Mouse (Mus musculus) brown adipose tissue, adult 24 weeks (tissue): ENCODE measurements around the gene Pcsk5. TPM values are rescaled to one million over a fixed set of nuclear protein-coding genes. Genes with fewer than 3 reads are reported as not detected.

Source experiments
- H3K27ac ChIP-seq: fragments of 200-500 bp; replicated peaks from 2 replicates; pipeline ENCODE4 v1.5.1; 2012; ENCODE audit warnings: low read depth, mild to moderate bottlenecking, low read length
- H3K4me1 ChIP-seq: fragments of 200-500 bp; 2 replicates; pipeline ENCODE4 v1.6.1; 2012; ENCODE audit warnings: low read length, mixed read lengths; ENCODE audit not compliant: control insufficient read depth, insufficient read depth, insufficient read length
- H3K4me3 ChIP-seq: fragments of 200-500 bp; 2 replicates; pipeline ENCODE4 v1.5.1; 2012; ENCODE audit warnings: low read depth, mild to moderate bottlenecking, low read length, moderate library complexity; ENCODE audit not compliant: insufficient read depth
- polyA plus RNA-seq: library from polyadenylated mRNA; stranded (reverse); fragments of >200 nt; gene quantifications from 2 replicates; pipeline ENCODE4 v1.2.4, GENCODE M21; 2012; ENCODE audit not compliant: missing spikeins, insufficient read depth, insufficient read length

Gene Pcsk5
- polyA plus RNA-seq, result 1.7 and 2.0 TPM in 2 replicates

DNA sequence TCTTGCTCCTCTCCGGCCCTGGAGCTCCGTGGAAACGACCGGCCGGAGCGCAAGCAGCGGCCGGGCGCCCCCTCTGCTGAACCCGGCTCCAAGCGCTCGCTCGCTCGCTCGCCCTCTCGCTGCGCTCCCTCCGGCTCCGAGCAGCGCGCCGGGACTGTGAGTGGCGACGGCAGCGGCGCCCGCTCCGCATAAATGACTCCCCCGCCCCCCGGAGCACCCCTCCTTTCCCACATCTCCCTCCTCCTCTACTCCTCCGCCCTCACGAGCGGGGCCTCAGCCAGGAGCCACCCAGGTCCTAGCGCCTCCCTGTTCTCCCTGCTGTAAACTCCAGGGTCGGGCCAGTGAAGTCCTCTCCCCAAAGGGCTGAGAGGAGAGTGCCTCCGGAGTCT, at the start of gene Pcsk5:
Pcsk5 (minus strand) TSS at position 162 of the 389 bp plus-strand sequence.
- H3K4me3 ChIP-seq, result peak within 1 kb of the TSS; percentile 61
- H3K27ac ChIP-seq, result no peak within 1 kb of the TSS
- no peaks in the 10 kb centered on the region for H3K4me1 ChIP-seq

DNA sequence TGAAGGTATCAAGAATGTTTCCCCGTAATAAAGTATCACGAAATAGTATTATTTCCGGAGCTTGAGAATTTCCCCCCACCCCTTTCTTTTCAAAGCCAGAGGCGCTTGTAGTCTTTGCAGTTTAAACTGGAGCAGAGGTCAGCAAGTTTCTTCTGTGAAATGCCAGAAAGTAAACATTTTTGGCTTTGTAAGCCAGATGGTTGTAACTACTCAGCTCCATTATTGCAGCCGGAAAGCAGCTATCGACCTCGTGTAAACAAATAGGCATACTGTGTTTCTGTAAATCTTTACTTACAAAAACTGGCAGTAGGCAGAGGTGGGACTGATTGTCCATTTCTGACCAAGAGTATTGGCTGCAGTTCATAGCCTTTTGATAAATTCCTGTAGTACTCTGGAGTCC, 38.4 kb upstream of the Pcsk5 start:
- no peak overlapping the region for H3K4me3 ChIP-seq
- no peaks in the 10 kb centered on the region for H3K4me1 ChIP-seq
- H3K27ac ChIP-seq, result no peak overlapping the region

DNA sequence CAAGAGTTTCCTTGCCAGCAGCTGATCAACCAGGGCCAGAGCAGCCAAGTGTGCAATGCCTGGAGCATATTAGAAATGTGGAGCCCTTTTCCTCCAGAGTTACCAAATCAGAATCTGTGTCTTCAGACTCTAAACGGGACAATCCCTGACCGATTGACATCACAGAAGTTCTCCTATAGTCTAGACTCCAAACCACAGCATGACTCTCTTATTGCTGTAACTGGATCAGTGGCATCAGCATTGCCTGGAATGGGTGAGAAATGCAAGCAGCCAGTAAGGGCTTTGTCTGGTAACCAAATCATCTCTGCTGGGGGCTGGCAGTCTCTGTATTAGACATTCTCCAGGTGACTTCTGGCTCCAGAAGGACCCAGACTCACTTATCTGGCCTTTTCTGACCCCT, 37.0 kb upstream of the Pcsk5 start:
- H3K4me3 ChIP-seq, result no peak overlapping the region
- H3K4me1 ChIP-seq, result no peaks in the 10 kb centered on the region

DNA sequence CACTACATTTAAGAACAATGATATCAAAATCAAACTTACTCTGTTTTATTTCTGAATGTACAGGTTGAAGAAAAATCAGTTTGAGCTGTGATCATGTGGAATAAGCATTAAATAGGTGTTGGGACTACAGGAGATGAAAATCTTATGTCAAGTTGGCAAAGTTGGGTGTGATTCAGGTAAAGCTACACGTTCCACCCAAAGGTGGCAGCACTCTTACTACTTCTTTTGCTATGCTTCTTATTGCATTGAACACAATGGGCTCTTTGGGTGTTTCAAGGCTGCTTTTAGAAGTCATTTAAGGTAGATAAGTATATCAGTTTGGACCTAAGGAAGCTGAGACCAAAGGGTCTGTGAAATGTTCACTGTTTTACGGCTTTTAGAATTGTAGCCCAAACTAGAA, 36.3 kb upstream of the Pcsk5 start:
- H3K4me1 ChIP-seq, result no peaks in the 10 kb centered on the region
- no peak overlapping the region for H3K4me3 ChIP-seq
- H3K27ac ChIP-seq, result no peak overlapping the region

More for the DNA sequence above, 37.0 kb upstream of the Pcsk5 start:
- H3K27ac ChIP-seq, result no peak overlapping the region

DNA sequence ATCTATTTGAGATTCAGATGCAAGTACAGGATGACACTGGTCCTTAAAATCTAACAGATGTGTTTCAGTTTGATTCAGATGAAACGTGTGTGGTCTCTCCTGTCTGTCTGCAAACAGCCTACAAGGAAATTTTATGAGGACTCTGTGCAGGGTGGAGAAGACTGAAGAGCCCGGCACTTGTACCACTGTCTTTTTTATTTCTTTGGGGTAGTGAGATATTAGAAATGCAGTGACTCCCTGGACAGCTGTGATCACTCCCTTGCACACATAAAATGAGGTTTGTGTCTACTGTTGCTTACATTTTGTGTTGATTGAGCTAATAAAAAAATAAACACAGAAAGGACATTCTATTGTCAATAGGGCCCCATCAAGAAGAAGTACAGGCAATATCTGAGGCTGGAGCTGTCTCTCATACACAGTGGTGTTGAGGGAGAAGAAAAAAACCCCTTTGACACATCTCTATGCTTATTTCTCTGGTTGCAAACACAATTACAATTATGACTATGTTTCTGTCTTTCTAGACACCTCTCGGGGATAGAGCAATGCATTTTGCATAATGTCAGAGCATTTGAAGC, 29.0 kb upstream of the Pcsk5 start:
- Histone ChIP-seq H3K4me3 (no peak overlapping the region), H3K27ac (no peak overlapping the region), H3K4me1 (no peaks in the 10 kb centered on the region)

DNA sequence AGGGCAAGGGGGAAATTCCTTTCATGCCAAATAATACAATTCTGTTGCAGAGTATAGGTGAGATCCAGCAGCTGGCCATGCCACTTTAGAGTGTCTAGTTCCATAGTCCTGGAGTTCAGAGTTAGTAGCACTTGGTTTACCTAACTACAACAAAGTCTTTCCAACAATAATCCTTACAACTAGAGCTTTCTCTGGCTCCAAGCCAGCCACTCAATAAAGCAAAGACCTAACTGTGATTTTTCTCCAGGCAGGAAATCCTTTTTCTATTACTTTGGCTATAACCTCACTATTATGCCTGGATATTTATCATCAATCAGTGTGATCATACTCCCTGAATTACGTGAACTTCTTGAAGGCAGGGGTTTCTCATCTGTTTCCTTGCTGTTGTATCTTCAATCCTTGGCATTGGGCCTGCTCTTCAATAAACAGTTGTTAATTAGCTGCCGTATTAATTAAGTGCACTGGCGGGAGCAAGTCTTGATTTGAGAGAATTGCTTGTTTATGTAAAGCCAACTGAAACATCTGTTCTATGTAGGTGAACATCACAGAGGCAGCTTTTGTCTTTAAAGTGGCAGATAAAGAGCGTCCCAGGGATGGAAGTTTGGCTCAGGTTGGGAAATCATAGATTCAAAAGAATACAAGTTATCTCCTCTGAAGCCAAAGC, 23.1 kb upstream of the Pcsk5 start:
- no peaks in the 10 kb centered on the region for H3K4me1 ChIP-seq
- no peak overlapping the region for H3K27ac ChIP-seq
- H3K4me3 ChIP-seq, result no peak overlapping the region

DNA sequence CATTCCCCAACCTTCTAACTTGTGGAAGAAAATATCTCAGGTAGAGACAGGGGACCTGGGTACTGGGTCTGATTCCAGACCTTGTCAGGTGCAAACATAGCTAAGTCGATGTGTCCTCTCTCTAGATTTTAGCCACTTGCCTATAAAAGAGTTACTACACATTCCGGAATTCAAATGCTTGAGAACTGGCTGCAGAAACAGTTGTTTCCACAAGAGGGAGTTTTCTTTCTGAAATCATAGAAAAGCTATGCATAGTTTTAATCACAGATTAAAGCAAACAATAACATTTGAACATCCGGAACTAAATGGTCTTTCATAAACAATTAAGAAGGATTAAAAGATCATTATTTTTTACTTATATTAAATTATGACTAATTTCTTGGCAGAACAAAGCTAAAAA, 19.3 kb upstream of the Pcsk5 start:
- H3K4me3 ChIP-seq, result no peak overlapping the region

DNA sequence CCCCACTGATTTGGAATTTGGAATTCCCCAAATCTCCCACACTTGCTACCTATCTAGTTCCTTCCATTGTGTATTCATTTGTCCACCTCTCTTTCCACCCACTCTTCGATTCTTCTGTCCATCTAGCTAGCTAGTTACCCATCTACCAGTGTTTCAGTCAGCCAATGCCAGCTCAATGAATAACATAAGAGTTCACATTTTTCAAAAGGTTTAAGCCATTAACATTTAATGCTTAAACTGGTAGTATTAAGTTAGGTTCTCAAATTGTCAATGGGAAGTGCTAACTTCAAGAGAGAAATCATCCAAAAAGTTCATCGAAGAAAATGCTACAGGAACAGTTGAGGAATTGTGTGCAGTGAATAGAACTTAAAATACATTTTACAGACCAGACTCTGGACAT, 11.0 kb upstream of the Pcsk5 start:
- Histone ChIP-seq H3K4me3 (no peak overlapping the region), H3K4me1 (no peaks in the 10 kb centered on the region), H3K27ac (no peak overlapping the region)

More for the DNA sequence above, 19.3 kb upstream of the Pcsk5 start:
- no peak overlapping the region for H3K27ac ChIP-seq
- H3K4me1 ChIP-seq, result no peaks in the 10 kb centered on the region

DNA sequence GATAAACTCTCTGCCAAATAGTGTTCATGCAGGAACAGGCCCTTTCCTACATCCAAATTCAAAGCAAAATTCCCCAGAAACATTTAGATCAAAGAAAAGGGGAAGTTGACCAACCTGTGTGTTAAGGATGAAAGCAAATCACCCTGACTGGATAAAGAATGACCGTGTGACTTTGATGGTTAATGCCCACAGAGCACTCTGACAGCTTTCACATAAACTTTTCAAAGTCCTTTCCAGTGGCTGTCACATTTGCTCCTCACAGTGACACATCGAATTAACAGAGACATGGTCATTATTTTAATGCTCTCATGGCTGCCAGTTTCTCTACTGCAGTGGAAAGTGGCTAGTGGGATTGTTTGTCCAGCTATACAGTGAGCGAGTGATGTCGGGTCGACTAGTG, 8.5 kb upstream of the Pcsk5 start:
- Histone ChIP-seq H3K4me1 (no peaks in the 10 kb centered on the region), H3K27ac (no peak overlapping the region), H3K4me3 (no peak overlapping the region)

DNA sequence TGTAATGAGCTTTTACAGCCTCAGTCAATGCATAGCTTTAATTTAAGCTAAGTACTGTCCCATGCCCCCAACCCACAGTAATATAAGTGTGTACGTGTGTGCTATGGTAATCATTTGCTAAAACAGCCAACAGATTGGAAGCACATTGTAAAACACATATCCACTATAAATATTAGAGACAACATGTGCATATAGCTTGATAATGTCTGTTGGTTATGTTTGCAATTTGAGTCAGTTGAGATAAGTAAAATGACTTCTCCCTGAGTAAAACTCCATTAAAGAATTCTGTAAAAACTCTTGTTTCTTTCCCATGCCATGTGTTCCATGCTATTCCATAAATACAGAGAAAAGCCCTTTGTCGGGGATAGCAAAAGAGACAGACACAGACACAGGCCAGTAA, 4.2 kb upstream of the Pcsk5 start:
- Histone ChIP-seq H3K4me1 (no peaks in the 10 kb centered on the region), H3K4me3 (no peak overlapping the region), H3K27ac (no peak overlapping the region)

DNA sequence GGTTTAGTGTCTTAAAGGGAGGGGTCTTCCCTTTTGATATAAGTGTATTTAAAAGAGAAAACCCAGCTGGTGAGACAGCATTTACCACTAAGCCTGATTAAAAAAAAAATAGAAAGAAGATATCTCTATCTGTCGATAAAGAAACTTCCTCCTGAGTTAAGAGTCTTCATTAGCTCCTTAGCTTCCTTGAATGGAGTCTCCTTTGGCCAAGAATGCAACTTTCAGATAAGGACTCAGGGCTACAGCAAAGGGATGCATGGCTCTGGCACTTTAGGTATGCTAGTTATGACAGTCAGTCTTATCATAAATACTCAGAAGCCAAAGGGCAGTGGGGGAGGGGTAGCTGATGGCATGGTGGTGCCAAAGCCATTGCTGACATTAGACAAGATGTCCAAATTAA, 2.4 kb upstream of the Pcsk5 start:
- Histone ChIP-seq H3K4me1 (no peaks in the 10 kb centered on the region), H3K4me3 (no peak overlapping the region), H3K27ac (no peak overlapping the region)

DNA sequence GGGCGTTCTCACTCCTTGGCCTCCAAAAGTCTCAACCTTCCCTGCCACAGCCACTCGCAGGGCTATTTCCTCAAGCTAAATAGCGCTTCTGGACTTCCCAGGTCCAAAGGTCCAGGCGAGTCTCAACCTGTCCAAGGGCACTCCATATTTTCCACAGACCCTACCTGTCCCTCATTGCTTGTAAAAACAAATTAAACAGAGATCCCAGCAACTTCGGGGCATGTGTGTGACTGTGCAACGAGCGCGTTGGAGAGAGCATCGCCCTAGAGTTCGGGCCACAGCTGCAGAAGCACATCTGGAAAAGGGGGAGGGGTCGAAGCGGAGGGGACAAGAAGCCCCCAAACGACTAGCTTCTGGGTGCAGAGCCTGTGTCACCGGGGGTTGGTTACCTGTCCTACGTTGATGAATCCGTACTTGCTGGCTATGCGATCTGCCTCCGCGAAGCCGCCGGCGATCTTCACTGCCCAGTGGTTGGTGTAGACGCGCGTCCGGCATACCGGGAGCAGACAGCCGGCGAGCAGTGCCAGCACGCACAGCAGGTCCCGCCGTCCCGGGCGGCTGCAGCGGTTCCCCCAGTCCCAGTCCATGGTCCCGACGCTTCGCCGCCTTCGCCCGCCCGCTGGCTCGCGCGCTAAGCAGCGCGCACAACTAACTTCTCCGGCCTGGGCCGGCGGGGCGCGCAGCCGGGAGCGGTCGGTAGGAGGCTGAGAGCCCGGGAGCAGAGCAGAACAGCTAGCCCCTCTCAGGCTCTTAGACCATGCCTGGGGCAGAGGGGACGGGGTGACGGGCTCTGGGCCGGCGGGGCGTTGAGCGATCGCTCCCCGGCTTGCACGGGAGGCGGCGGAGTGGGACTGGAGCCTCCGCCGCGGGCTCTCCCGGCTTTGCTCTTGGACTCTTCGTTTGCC, 614 bp downstream of the Pcsk5 start:
- Histone ChIP-seq H3K4me1 (no peaks in the 10 kb centered on the region), H3K4me3 (peak overlapping the region; percentile 61), H3K27ac (no peak overlapping the region)

DNA sequence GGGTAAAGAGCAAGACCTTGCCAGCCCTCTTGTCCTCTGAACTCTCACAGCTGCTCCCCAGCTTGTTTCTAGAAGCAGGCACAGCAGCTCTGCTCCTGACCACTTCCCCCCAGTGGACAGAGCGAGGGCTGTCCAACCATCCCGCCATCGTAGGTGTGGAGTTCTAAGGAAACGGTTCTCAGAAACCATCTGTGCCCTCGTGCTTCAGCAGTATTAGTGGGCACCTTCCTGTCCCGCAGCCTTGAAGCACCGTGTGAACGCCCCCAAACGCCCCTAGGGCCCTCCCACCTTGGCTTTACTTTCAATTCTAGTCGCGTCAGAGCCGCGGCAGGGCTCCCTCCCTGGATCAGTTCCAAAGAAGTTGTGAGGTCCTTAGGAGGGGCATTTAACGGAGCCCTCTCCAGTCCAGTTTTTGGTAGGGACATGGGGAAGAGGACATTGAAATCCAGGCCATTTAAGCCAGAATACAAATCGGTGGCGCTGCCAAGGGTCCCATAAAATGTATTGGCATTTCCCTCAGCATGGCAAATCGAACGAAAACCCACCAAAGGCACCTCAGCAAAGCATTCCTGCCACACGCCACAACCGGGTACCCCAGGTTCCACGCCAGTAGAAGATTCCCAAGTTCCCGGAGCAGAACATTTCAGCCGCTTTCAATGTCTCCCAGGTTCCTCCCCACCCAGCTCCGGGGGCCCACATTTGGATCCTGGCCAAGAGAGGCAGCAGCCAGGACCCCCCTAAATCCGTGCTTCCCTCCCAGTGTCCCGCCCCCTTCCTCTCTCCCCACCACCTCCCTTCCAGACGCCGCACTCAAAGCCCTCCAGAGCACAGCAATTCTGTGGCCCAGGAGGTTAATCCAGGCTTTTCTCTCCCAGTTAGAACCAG, 1.5 kb downstream of the Pcsk5 start:
- Histone ChIP-seq H3K27ac (no peak overlapping the region), H3K4me3 (peak overlapping the region; percentile 61), H3K4me1 (no peaks in the 10 kb centered on the region)

DNA sequence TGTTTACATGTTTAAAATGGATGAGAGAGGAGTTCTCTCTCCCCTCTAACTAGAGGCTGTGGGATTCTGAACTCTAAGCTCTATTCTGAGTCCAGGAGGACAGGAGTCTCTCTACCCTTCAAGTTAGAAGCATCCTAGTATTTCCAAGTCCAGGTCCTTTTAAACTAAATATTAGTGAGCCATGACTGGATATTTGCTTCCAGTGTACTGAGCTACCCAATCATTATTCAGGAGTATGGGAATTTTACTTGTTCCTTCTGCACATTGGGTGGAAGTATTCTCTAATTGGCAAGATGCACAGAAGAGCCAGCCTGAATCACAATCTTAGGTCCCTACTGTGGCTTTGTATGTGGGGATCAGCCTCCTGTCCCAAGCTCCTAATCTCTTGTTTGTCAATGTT, 2.5 kb downstream of the Pcsk5 start:
- H3K27ac ChIP-seq, result no peak overlapping the region
- H3K4me3 ChIP-seq, result no peak overlapping the region
- no peaks in the 10 kb centered on the region for H3K4me1 ChIP-seq

DNA sequence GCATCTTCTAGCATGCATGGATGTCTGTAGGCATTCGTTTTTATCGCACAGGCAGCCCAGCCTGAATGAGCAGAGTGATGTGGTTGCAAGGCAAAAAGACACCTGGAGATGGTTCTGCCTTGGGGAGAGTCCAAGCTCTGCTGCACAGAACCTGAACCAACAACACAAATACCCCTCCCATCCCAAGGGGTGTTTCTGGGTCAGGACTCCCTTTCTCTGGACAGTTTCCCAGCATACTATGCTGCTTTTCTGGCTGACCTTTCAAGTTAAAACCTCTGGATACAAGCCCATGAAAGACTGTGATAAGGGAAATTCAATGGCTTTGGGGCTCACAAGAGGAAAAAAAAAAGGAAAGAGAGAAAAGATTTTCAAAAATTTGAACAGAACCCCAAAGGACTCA, 6.1 kb downstream of the Pcsk5 start:
- no peak overlapping the region for H3K27ac ChIP-seq
- H3K4me3 ChIP-seq, result no peak overlapping the region
- H3K4me1 ChIP-seq, result no peaks in the 10 kb centered on the region
